Mouse (Mus musculus) erythroblast, embryonic 14.5 days (primary cell): ENCODE results near the gene Ltbp1.

Experiments used
- GATA1 ChIP-seq: IDR thresholded peaks from 2 replicates; pipeline ENCODE4 v1.6.1; 2012; ENCODE audit warnings: low read length, inconsistent platforms, mixed read lengths
- TAL1 ChIP-seq: IDR thresholded peaks from 3 replicates; pipeline ENCODE4 v1.6.1; 2012; ENCODE audit warnings: low read length, inconsistent platforms, mixed read lengths

DNA sequence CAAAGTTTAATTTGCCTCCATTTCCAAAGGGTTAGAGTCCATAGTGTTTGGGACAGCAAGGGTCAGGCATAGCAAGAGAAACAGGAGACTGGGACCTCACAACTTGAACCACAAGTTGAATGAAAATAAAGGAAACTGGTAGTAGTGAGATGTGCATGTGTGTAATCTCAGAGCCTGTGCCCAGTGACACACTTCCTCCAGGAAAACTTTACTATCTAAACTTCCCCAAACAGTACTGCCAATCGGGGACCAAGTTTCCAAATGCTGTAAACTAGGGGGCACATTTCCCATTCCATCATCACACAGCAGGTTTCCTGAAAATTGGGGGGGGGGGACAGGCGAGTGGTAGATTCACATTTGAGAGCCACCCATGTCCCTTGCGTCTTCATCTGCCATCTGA, 267.1 kb downstream of the Ltbp1 start:
- TF ChIP-seq TAL1 (no peak), GATA1 (no peak)
